In the genomic region with DNA sequence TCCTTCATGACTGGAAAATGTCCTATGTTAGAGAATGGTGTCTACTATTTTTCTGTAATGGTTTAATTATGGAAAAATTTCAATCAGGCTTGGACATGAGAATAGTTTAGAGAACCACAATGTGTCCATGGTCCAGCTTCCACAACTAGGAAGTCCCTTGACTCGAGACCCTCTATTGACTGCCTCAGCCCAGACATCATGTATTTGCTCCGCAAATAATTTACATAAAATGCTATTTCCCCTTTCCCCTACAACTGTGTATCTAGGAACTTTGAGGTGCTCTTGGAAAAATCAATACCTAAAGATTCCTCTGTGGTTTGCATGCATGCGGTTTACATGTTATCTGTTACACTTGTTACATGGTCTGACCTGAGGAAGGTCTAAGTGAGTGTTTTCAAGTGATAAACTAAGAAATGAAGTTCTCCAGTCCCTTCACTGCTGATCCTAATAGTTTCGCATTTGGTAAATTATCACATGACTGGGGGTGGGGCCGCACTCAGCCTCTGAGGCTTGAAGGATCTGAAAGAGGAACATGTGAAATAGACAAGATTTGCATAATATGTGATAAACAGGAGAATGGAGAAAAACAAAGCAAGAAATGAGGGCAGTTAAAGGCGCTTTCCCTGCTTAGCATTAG, we compare ENCODE assay signal across 16 mouse cellular contexts. TPM values are rescaled to one million over a fixed set of nuclear protein-coding genes. Genes with fewer than 3 reads are reported as not detected.
DNase-seq lines count a peak whose midpoint lies in the region; ATAC-seq and TF ChIP-seq lines count a peak whose summit lies in the region.
"Had no signal": no experiment of that assay in that cellular context is flagged by ENCODE, and none has a peak within 500 bp of the region (broad histone marks: within the 10 kb centered on the region; RNA-seq: fewer than 3 reads in every experiment).

No protein-coding gene starts in this region.

- WGBS in liver, embryonic 11.5 days: 59% methylated on average over 6 of the region's 6 CpGs
- 78% methylated on average over 6 of the region's 6 CpGs for WGBS in intestine, postnatal 0 days

- no peak overlapping the region for H3K4me2 ChIP-seq in liver, embryonic 11.5 days
- no peak overlapping the region for H3K4me2 ChIP-seq in intestine, postnatal 0 days (replicated peaks; ENCODE audit: low read depth)
- H3K4me2 ChIP-seq: neural tube, embryonic 15.5 days had no signal

- no peaks in the 10 kb centered on the region for H3K36me3 ChIP-seq in liver, embryonic 11.5 days (ENCODE audit: control insufficient read depth, insufficient read depth, low read length)
- no peaks in the 10 kb centered on the region for H3K36me3 ChIP-seq in intestine, postnatal 0 days (ENCODE audit: control insufficient read depth, insufficient read depth)
- H3K36me3 ChIP-seq: midbrain, embryonic 10.5 days had no signal

- no peaks in the 10 kb centered on the region for H3K27me3 ChIP-seq in liver, embryonic 11.5 days (replicated peaks; ENCODE audit: control insufficient read depth, insufficient read depth, low read length)
- no peaks in the 10 kb centered on the region for H3K27me3 ChIP-seq in intestine, postnatal 0 days (replicated peaks; ENCODE audit: control insufficient read depth, insufficient read depth, low read length)
- H3K27me3 ChIP-seq: neural tube, embryonic 15.5 days; Patski had no signal

- H3K9me3 ChIP-seq in liver, embryonic 11.5 days (ENCODE audit: control insufficient read depth, low read length): no peaks in the 10 kb centered on the region
- H3K9me3 ChIP-seq in intestine, postnatal 0 days (ENCODE audit: control insufficient read depth): no peaks in the 10 kb centered on the region
- H3K9me3 ChIP-seq: midbrain, embryonic 10.5 days; neural tube, embryonic 15.5 days had no signal

- intact Hi-C loops in gastrocnemius, adult 2 months (cut with DNase I): no loop called here

- peaks cover 5% of the 10 kb centered on the region for H3K4me1 ChIP-seq in liver, embryonic 11.5 days (replicated peaks; ENCODE audit: control insufficient read depth, insufficient read depth, low read length)
- no peaks in the 10 kb centered on the region for H3K4me1 ChIP-seq in intestine, postnatal 0 days (replicated peaks; ENCODE audit: control insufficient read depth, insufficient read depth, low read length)

- peak; percentile 38 for DNase-seq in gastrocnemius, adult 2 months
- DNase-seq in gastrocnemius, postnatal 25 days: no peak
- DNase-seq in A20 (ENCODE audit: low read depth, low spot score): peak; percentile 89
- no peak for DNase-seq in liver, embryonic 11.5 days (ENCODE audit: low spot score)
- no peak for DNase-seq in layer of hippocampus, adult 8-10 months (ENCODE audit: low spot score in 2 of 2)
- DNase-seq: cerebellum, postnatal 14 days; kidney, adult 11 months; thymus, postnatal 4 days had no signal

- no peak overlapping the region for H3K9ac ChIP-seq in liver, embryonic 11.5 days (ENCODE audit: low read depth, low read length)
- no peak overlapping the region for H3K9ac ChIP-seq in intestine, postnatal 0 days (ENCODE audit: low read depth, low read length)
- H3K9ac ChIP-seq: neural tube, embryonic 15.5 days had no signal

- no peak overlapping the region for H3K4me3 ChIP-seq in gastrocnemius, adult 2 months
- H3K4me3 ChIP-seq in liver, embryonic 11.5 days (ENCODE audit: low read depth, low read length): no peak overlapping the region
- no peak overlapping the region for H3K4me3 ChIP-seq in intestine, postnatal 0 days (ENCODE audit: low read depth, low read length)
- H3K4me3 ChIP-seq: erythroblast, embryonic 14.5 days; heart, adult 2 months; midbrain, embryonic 10.5 days; neural tube, embryonic 15.5 days had no signal

- ATAC-seq in liver, embryonic 11.5 days (replicated peaks; ENCODE audit: low FRiP score): peak; percentile 61
- peak; percentile 89 for ATAC-seq in megakaryocyte progenitor cell, adult 5-6 weeks (replicated peaks; ENCODE audit: poor library complexity)
- no peak for ATAC-seq in frontal cortex, adult (ENCODE audit: low TSS enrichment)
- no peak for ATAC-seq in intestine, postnatal 0 days
- ATAC-seq: Patski had no signal

- TF ChIP-seq CTCF in gastrocnemius, adult 2 months (IDR thresholded peaks at IDR 0.05): no peak
- no peak for TF ChIP-seq CTCF in intestine, postnatal 0 days (IDR thresholded peaks at IDR 0.05; ENCODE audit: low read depth)

- no peak overlapping the region for H3K27ac ChIP-seq in gastrocnemius, adult 2 months
- H3K27ac ChIP-seq in liver, embryonic 11.5 days (ENCODE audit: low read depth, low read length): no peak overlapping the region
- no peak overlapping the region for H3K27ac ChIP-seq in intestine, postnatal 0 days (ENCODE audit: low read depth, low read length)
- H3K27ac ChIP-seq: heart, adult 2 months; midbrain, embryonic 10.5 days; neural tube, embryonic 15.5 days had no signal

RNA-seq across cellular contexts. Expression of gene 4931440F15Rik, which starts 38.8 kb away (rescaled TPM):
- 1 to 10 TPM; 2.7 to 2.8 TPM for total RNA-seq in gastrocnemius, adult 2 months (2021)
- total RNA-seq in gastrocnemius, postnatal 25 days (2021): 1 to 10 TPM; 2.1 to 2.6 TPM
- 0.70 and 0.95 TPM in 2 replicates for polyA plus RNA-seq in liver, embryonic 11.5 days (2014; fragmentation: Nextera tagmentation; extraction: Ambion mirVana)
- not detected in 2 replicates for total RNA-seq in megakaryocyte progenitor cell, adult 5-6 weeks (2015)
- not detected in 2 replicates for total RNA-seq in megakaryocyte progenitor cell, adult 5-6 weeks (2017)
- polyA plus RNA-seq in intestine, postnatal 0 days (2015; fragmentation: Nextera tagmentation; extraction: Ambion mirVana): 0.09 and 0.12 TPM in 2 replicates
- 1 to 10 TPM; 2.5 to 3.2 (median 2.7) TPM for total RNA-seq in layer of hippocampus, adult 8-10 months (2022)
- polyA plus RNA-seq: erythroblast, embryonic 14.5 days had no signal

Comparison
In these comparisons a context has a peak if more than half of its experiments do, and no peak if none do; other contexts are left out.
1. DNase-seq: peak in gastrocnemius, adult 2 months (single experiment) and A20 (single experiment); none in gastrocnemius, postnatal 25 days (single experiment), liver, embryonic 11.5 days (single experiment) and layer of hippocampus, adult 8-10 months (0 of 2).
2. ATAC-seq: peak in liver, embryonic 11.5 days (single experiment) and megakaryocyte progenitor cell, adult 5-6 weeks (single experiment); none in frontal cortex, adult (single experiment) and intestine, postnatal 0 days (single experiment).